Mouse (Mus musculus): ENCODE data around the gene Nkain1.

DNA sequence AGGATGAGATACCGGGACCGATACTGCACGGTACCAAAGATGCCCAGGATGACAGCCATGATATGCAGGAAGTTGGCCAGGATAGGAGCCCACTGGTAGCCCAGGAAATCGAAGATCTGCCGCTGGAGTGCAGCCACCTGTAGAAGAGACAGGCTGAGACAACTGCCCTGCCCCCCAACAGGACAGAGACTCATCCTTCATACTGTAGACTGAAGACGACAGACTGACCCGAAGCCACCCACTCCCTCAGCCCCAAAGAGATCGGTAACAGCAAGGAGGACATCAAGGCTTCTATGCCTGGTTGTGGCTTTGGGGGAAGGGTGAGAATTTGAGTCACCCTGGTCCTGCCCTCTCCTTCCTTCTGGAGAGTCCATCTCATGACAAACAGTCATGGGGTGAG lies 34.9 kb downstream of the Nkain1 start:
- TF ChIP-seq POLR2A (IDR thresholded peaks at IDR 0.05; ENCODE audit: insufficient read depth, low read depth, low read length) (no peak), CTCF (IDR thresholded peaks at IDR 0.05; ENCODE audit: insufficient read depth, low read depth, low read length) (no peak)
